Mouse (Mus musculus) lung, postnatal 10 days (tissue): ENCODE measurements at regions not wholly inside any gene's neighbourhood (a gene's known extent, or its start where the extent isn't known, plus 50 kb on each side); places are given as distances from the start of the nearest gene placed in this dataset.

Experiments
- DNase-seq: peaks from one replicate; pipeline ENCODE4 v3.0.0; 2021

- no peak for DNase-seq
Observed at GRCm38 (mm10) chr3:103517376-103518304, 57.4 kb upstream of the Syt6 start.

- DNase-seq, result no peak
Observed at GRCm38 (mm10) chr3:103518624-103519023, 56.4 kb upstream of the Syt6 start.
